Mouse (Mus musculus): ENCODE data around the gene Itgb2. TPM values are rescaled to one million over a fixed set of nuclear protein-coding genes. Genes with fewer than 3 reads are reported as not detected.

The Itgb2 gene
- polyA plus RNA-seq, 2 experiments = 8.7 to 11.1 TPM

DNA sequence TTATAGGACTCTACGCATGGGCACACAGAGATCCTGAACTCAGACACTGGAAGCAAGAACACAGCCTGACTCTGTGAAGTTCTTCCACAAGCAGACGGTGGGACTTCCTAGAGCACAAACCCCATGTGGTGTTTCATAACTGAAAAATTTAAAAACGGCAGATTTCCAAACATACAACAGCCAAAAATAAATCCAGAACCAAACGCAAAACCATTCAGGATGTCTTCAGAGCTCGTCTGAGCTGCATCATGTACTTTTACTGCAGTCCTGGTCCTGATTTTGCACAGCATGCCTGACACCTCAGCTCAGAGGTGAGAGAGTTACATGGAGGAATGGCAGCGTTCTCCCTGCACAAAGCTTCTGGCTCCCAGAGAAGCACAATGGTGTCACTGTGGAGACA is 38.5 kb upstream of the Itgb2 start:
- ATAC-seq (ENCODE audit: insufficient read depth) = no peak

DNA sequence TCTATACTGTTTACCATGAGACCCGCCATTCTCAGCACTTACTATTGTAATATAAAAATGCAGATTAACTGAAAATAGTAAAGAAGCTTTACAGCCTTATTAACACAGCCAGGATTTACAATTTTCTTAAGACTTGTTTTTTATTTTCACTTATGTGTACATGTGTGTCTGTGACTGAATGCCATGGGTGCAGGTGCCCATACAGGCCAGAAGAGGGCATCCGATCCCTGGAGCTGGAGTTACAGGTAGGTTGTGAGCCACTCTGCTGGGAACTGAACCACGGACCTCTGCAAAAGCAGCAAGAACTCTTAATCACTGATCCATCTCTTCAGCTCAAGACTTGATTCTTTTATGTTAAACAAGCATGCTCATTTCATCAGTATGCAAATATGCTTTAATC is 37.2 kb upstream of the Itgb2 start:
- no peak overlapping the region for H3K27ac ChIP-seq
- 88% methylated on average over 3 of the region's 3 CpGs for WGBS (ENCODE audit: insufficient replicate concordance)
- H3K4me3 ChIP-seq (ENCODE audit: insufficient read depth in 1 of 2, low read depth in 2 of 2, low read length in 2 of 2) = no peak overlapping the region
- ATAC-seq (ENCODE audit: insufficient read depth) (no peak), DNase-seq (ENCODE audit: low read depth in 3 of 3, low spot score in 3 of 3) (no peak)
- H3K9me3 ChIP-seq (ENCODE audit: control insufficient read depth, low read length) = no peaks in the 10 kb centered on the region
- H3K36me3 ChIP-seq (replicated peaks; ENCODE audit: control insufficient read depth, insufficient read depth, low read depth) = peaks cover 23% of the 10 kb centered on the region
- H3K9ac ChIP-seq (replicated peaks) = no peak overlapping the region
- TF ChIP-seq CTCF (IDR thresholded peaks at IDR 0.05; ENCODE audit: low read depth) (0 out of 2 replicates have a peak, but pooled peaks have one; percentile 23), EP300 (IDR thresholded peaks at IDR 0.05; ENCODE audit: low read depth) (no peak)
- no peak overlapping the region for H3K4me2 ChIP-seq (ENCODE audit: low read depth)
- no peaks in the 10 kb centered on the region for H3K4me1 ChIP-seq (replicated peaks; ENCODE audit: control insufficient read depth in 2 of 2, insufficient read depth in 2 of 2, low read length in 1 of 2)
- H3K27me3 ChIP-seq (ENCODE audit: control insufficient read depth, insufficient read depth, low read length) = no peaks in the 10 kb centered on the region

More for the DNA sequence above, 38.5 kb upstream of the Itgb2 start:
- H3K9ac ChIP-seq (replicated peaks) = no peak overlapping the region
- 84% methylated on average over 6 of the region's 6 CpGs for WGBS (ENCODE audit: insufficient replicate concordance)
- H3K27me3 ChIP-seq (ENCODE audit: control insufficient read depth, insufficient read depth, low read length) = no peaks in the 10 kb centered on the region
- no peaks in the 10 kb centered on the region for H3K4me1 ChIP-seq (replicated peaks; ENCODE audit: control insufficient read depth in 2 of 2, insufficient read depth in 2 of 2, low read length in 1 of 2)
- H3K9me3 ChIP-seq (ENCODE audit: control insufficient read depth, low read length) = no peaks in the 10 kb centered on the region
- H3K27ac ChIP-seq = no peak overlapping the region
- H3K4me3 ChIP-seq (ENCODE audit: insufficient read depth in 1 of 2, low read depth in 2 of 2, low read length in 2 of 2) = no peak overlapping the region
- DNase-seq (ENCODE audit: low read depth in 3 of 3, low spot score in 3 of 3) = no peak
- peaks cover 23% of the 10 kb centered on the region for H3K36me3 ChIP-seq (replicated peaks; ENCODE audit: control insufficient read depth, insufficient read depth, low read depth)
- TF ChIP-seq EP300 (IDR thresholded peaks at IDR 0.05; ENCODE audit: low read depth) = no peak
- TF ChIP-seq CTCF (IDR thresholded peaks at IDR 0.05; ENCODE audit: low read depth) = no peak
- no peak overlapping the region for H3K4me2 ChIP-seq (ENCODE audit: low read depth)

DNA sequence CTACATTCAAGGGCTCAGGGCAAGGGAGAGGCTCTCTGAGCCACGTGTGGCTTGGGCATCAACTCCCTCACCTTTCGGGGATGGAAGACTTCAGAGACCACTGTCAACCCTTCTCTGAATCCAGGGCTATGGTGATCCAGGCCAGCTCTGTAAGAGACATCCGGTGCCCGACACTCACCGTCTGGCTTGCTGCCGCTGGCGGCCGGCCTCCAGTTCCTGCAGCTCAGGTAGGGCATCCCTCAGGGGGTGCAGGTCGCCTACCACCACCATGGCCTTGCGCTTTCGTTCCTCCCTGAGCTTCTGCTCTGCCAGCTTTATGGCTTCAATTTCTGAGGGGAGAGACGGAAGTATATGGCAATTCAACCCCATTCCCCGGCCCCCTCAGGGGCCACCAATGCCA is 32.9 kb upstream of the Itgb2 start:
- H3K9ac ChIP-seq (replicated peaks) = no peak overlapping the region
- TF ChIP-seq CTCF (IDR thresholded peaks at IDR 0.05; ENCODE audit: low read depth) (no peak), EP300 (IDR thresholded peaks at IDR 0.05; ENCODE audit: low read depth) (no peak)
- no peaks in the 10 kb centered on the region for H3K9me3 ChIP-seq (ENCODE audit: control insufficient read depth, low read length)
- peaks cover 7% of the 10 kb centered on the region for H3K36me3 ChIP-seq (replicated peaks; ENCODE audit: control insufficient read depth, insufficient read depth, low read depth)
- DNase-seq (ENCODE audit: low read depth in 3 of 3, low spot score in 3 of 3) (no peak), ATAC-seq (ENCODE audit: insufficient read depth) (no peak)
- no peak overlapping the region for H3K4me3 ChIP-seq (ENCODE audit: insufficient read depth in 1 of 2, low read depth in 2 of 2, low read length in 2 of 2)
- no peak overlapping the region for H3K27ac ChIP-seq
- WGBS (ENCODE audit: insufficient replicate concordance) = 83% methylated on average over 13 of the region's 13 CpGs
- no peak overlapping the region for H3K4me2 ChIP-seq (ENCODE audit: low read depth)
- peaks cover 0 to 3% of the 10 kb centered on the region in 2 experiments; a peak in 1 of 4 replicates for H3K4me1 ChIP-seq (replicated peaks; ENCODE audit: control insufficient read depth in 2 of 2, insufficient read depth in 2 of 2, low read length in 1 of 2)
- H3K27me3 ChIP-seq (ENCODE audit: control insufficient read depth, insufficient read depth, low read length) = no peaks in the 10 kb centered on the region

DNA sequence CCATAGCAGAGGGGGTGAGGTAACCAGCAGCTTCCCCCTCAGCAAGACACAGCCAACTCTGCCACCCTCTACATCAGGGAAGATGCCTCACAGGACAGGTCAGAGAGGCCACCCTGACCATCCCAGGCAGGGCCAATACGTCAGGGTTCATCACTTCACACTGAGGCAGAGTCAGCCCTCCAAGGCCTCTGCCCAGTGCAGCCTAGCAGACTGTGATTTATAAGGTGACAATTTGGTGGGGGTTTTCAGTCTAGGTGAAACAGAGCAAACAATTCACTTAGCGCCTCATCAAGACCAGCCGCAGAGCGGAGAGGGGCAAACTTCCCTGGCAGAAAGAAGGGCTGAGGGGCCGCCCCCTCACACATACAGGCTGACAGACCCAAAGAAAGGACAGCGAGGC is 31.8 kb upstream of the Itgb2 start:
- TF ChIP-seq CTCF (IDR thresholded peaks at IDR 0.05; ENCODE audit: low read depth) (no peak), EP300 (IDR thresholded peaks at IDR 0.05; ENCODE audit: low read depth) (no peak)
- ATAC-seq (ENCODE audit: insufficient read depth) (no peak), DNase-seq (ENCODE audit: low read depth in 3 of 3, low spot score in 3 of 3) (no peak)
- H3K27me3 ChIP-seq (ENCODE audit: control insufficient read depth, insufficient read depth, low read length) = no peaks in the 10 kb centered on the region
- peaks cover 7% of the 10 kb centered on the region for H3K36me3 ChIP-seq (replicated peaks; ENCODE audit: control insufficient read depth, insufficient read depth, low read depth)
- H3K9me3 ChIP-seq (ENCODE audit: control insufficient read depth, low read length) = no peaks in the 10 kb centered on the region
- H3K27ac ChIP-seq = no peak overlapping the region
- H3K4me1 ChIP-seq (replicated peaks; ENCODE audit: control insufficient read depth in 2 of 2, insufficient read depth in 2 of 2, low read length in 1 of 2) = peaks cover 0 to 3% of the 10 kb centered on the region in 2 experiments; a peak in 1 of 4 replicates
- 76% methylated on average over 6 of the region's 6 CpGs for WGBS (ENCODE audit: insufficient replicate concordance)
- no peak overlapping the region for H3K4me3 ChIP-seq (ENCODE audit: insufficient read depth in 1 of 2, low read depth in 2 of 2, low read length in 2 of 2)
- H3K9ac ChIP-seq (replicated peaks) = no peak overlapping the region
- H3K4me2 ChIP-seq (ENCODE audit: low read depth) = no peak overlapping the region

DNA sequence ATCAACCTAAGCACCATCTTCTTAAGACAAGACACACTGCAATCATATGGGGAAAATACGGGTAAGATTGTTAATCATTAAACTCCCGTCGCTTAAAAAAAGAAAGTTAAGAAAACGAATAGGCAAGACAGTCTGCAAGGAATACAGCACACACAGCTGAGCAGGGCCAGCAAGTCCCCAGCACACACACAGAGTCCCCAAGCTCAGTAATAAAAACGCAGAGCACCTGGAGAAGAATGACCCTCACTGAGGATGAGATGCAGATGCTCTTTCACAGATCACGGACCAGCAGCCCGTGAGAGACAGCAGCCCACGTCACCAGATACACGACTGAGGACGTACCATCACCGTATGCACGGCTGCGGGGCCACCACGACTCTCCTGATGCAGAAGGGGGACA is 29.4 kb upstream of the Itgb2 start:
- H3K27me3 ChIP-seq (ENCODE audit: control insufficient read depth, insufficient read depth, low read length) = no peaks in the 10 kb centered on the region
- WGBS (ENCODE audit: insufficient replicate concordance) = 78% methylated on average over 14 of the region's 14 CpGs
- H3K4me3 ChIP-seq (ENCODE audit: insufficient read depth in 1 of 2, low read depth in 2 of 2, low read length in 2 of 2) = no peak overlapping the region
- TF ChIP-seq CTCF (IDR thresholded peaks at IDR 0.05; ENCODE audit: low read depth) = no peak
- TF ChIP-seq EP300 (IDR thresholded peaks at IDR 0.05; ENCODE audit: low read depth) = no peak
- no peak overlapping the region for H3K4me2 ChIP-seq (ENCODE audit: low read depth)
- no peak overlapping the region for H3K27ac ChIP-seq
- no peaks in the 10 kb centered on the region for H3K9me3 ChIP-seq (ENCODE audit: control insufficient read depth, low read length)
- no peak for DNase-seq (ENCODE audit: low read depth in 3 of 3, low spot score in 3 of 3)
- H3K9ac ChIP-seq (replicated peaks) = no peak overlapping the region
- H3K36me3 ChIP-seq (replicated peaks; ENCODE audit: control insufficient read depth, insufficient read depth, low read depth) = peaks cover 9% of the 10 kb centered on the region
- H3K4me1 ChIP-seq (replicated peaks; ENCODE audit: control insufficient read depth in 2 of 2, insufficient read depth in 2 of 2, low read length in 1 of 2) = peaks cover 0 to 3% of the 10 kb centered on the region in 2 experiments; a peak in 1 of 4 replicates
- no peak for ATAC-seq (ENCODE audit: insufficient read depth)
